Mouse (Mus musculus) neural tube, embryonic 13.5 days (tissue): ENCODE data around the gene Klf3. TPM values are rescaled to one million over a fixed set of nuclear protein-coding genes. Genes with fewer than 3 reads are reported as not detected.

Experiments used
- ATAC-seq: fragments of 200-750 bp; cut with Nextera tagmentation; 2 replicates; pipeline ENCODE4 v1.8.0; 2017; ENCODE audit warnings: low read depth, mild to moderate bottlenecking, moderate TSS enrichment, moderate library complexity
- H3K27ac ChIP-seq: fragments of 300-500 bp; sonication (generic); replicated peaks from 2 replicates; pipeline ENCODE4 v1.5.1; 2015; ENCODE audit warnings: moderate library complexity, mild to moderate bottlenecking, inconsistent platforms
- H3K27me3 ChIP-seq: fragments of 300-500 bp; sonication (generic); 2 replicates; pipeline ENCODE4 v1.6.1; 2015; ENCODE audit warnings: mild to moderate bottlenecking, inconsistent platforms
- H3K36me3 ChIP-seq: fragments of 300-500 bp; sonication (generic); 2 replicates; pipeline ENCODE4 v1.6.1; 2015; ENCODE audit warnings: mild to moderate bottlenecking, inconsistent platforms
- H3K4me1 ChIP-seq: fragments of 300-500 bp; sonication (generic); replicated peaks from 2 replicates; pipeline ENCODE4 v1.6.1; 2015; ENCODE audit warnings: inconsistent platforms
- H3K4me2 ChIP-seq: fragments of 300-500 bp; sonication (generic); 2 replicates; pipeline ENCODE4 v1.6.1; 2015; ENCODE audit warnings: inconsistent platforms, mild to moderate bottlenecking, moderate library complexity
- H3K4me3 ChIP-seq: fragments of 300-500 bp; sonication (generic); 2 replicates; pipeline ENCODE4 v1.5.1; 2015; ENCODE audit warnings: mild to moderate bottlenecking, inconsistent platforms
- H3K9ac ChIP-seq: fragments of 300-500 bp; sonication (generic); 2 replicates; pipeline ENCODE4 v1.6.1; 2015; ENCODE audit warnings: moderate library complexity, mild to moderate bottlenecking, inconsistent platforms
- H3K9me3 ChIP-seq: fragments of 300-500 bp; sonication (generic); 2 replicates; pipeline ENCODE4 v1.6.1; 2016; ENCODE audit warnings: inconsistent platforms
- WGBS: fragments of 180-500 bp; shearing (Covaris S2); methylation state at CpG from one replicate; pipeline ENCODE4 v1.1.7; 2015; 5-methylcytosine and 5-hydroxymethylcytosine counted together
- polyA plus RNA-seq: library from polyadenylated mRNA; unstranded; fragments of >200 nt; fragmentation: Nextera tagmentation; extraction: Ambion mirVana; gene quantifications from 2 replicates; pipeline ENCODE4 v1.2.1, GENCODE M21; 2015

Gene Klf3
- polyA plus RNA-seq, 1 experiment from 2014 or later = 23.8 TPM

- no peaks in the 10 kb centered on the region for H3K9me3 ChIP-seq
- peaks cover 46% of the 10 kb centered on the region for H3K36me3 ChIP-seq
- no peak overlapping the region for H3K4me3 ChIP-seq
- H3K27me3 ChIP-seq = no peaks in the 10 kb centered on the region
- 95% methylated on average over 11 of the region's 11 CpGs for WGBS
- ATAC-seq = no peak
- no peaks in the 10 kb centered on the region for H3K4me1 ChIP-seq
- no peak overlapping the region for H3K27ac ChIP-seq
- no peak overlapping the region for H3K9ac ChIP-seq
- H3K4me2 ChIP-seq = no peak overlapping the region
Measured at GRCm38 (mm10) chr5:64823431-64823830, 20.2 kb downstream of the Klf3 start.

- no peaks in the 10 kb centered on the region for H3K9me3 ChIP-seq
- H3K4me3 ChIP-seq = no peak overlapping the region
- peaks cover 55% of the 10 kb centered on the region for H3K36me3 ChIP-seq
- H3K4me1 ChIP-seq = no peaks in the 10 kb centered on the region
- H3K4me2 ChIP-seq = no peak overlapping the region
- no peaks in the 10 kb centered on the region for H3K27me3 ChIP-seq
- H3K9ac ChIP-seq = no peak overlapping the region
- 92% methylated on average over 3 of the region's 3 CpGs for WGBS
- ATAC-seq = no peak
- no peak overlapping the region for H3K27ac ChIP-seq
Measured at GRCm38 (mm10) chr5:64824765-64825164, 21.6 kb downstream of the Klf3 start.

DNA sequence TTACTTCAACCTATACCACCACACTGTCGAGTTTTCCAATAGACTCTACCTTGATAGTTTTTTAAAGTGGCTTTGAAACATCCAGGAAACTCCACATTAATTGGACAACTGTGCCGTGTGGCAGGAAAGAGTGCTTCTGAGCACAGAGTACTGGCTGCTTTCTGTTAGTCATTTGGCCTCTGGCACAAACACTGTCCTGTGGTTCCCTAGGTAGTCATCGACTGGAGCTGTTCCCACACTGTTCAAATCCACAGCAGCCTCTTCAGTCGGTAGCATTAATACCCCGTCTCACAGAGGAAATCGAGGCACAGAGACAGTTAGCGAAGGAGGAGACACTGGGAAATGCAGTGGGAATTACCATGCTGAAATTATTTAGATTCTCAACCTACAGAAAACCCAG is 22.3 kb downstream of the Klf3 start:
- no peaks in the 10 kb centered on the region for H3K4me1 ChIP-seq
- WGBS = 90% methylated on average over 7 of the region's 7 CpGs
- H3K4me3 ChIP-seq = no peak overlapping the region
- H3K27me3 ChIP-seq = no peaks in the 10 kb centered on the region
- no peak for ATAC-seq
- no peak overlapping the region for H3K27ac ChIP-seq
- H3K4me2 ChIP-seq = no peak overlapping the region
- H3K36me3 ChIP-seq = peaks cover 58% of the 10 kb centered on the region
- H3K9me3 ChIP-seq = no peaks in the 10 kb centered on the region
- H3K9ac ChIP-seq = no peak overlapping the region

- no peak for ATAC-seq
- peaks cover 55% of the 10 kb centered on the region for H3K36me3 ChIP-seq
Measured at GRCm38 (mm10) chr5:64827151-64827550, 24.0 kb downstream of the Klf3 start.

DNA sequence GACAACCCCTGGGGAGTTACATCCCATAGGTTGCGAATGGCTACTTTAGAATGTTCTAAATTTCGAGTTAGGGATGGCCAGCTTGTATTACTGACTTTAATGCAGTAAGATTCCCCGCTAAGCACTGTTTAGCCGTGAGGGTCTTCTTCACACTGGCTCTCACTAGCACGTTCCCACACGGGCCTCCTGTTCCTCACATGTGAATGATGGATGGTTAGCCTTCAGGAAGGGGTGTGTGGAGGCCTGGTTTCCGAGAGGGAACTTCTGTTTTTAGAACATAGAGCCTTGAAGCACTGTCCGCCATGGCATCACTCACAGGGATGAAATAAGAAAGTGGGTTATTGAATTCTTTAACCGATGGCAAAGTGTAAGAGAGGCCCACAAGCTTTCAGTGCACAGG is 25.1 kb downstream of the Klf3 start:
- Histone ChIP-seq H3K4me3 (no peak overlapping the region), H3K27ac (no peak overlapping the region), H3K4me1 (no peaks in the 10 kb centered on the region), H3K4me2 (no peak overlapping the region), H3K9me3 (no peaks in the 10 kb centered on the region), H3K27me3 (no peaks in the 10 kb centered on the region), H3K36me3 (peaks cover 43% of the 10 kb centered on the region), H3K9ac (no peak overlapping the region)
- ATAC-seq = no peak
- WGBS = 89% methylated on average over 9 of the region's 9 CpGs

More at GRCm38 (mm10) chr5:64827151-64827550, 24.0 kb downstream of the Klf3 start:
- Histone ChIP-seq H3K27me3 (no peaks in the 10 kb centered on the region), H3K4me1 (no peaks in the 10 kb centered on the region), H3K4me3 (no peak overlapping the region), H3K27ac (no peak overlapping the region), H3K4me2 (no peak overlapping the region), H3K9ac (no peak overlapping the region), H3K9me3 (no peaks in the 10 kb centered on the region)
- WGBS = 95% methylated on average over 12 of the region's 12 CpGs

- Histone ChIP-seq H3K27me3 (no peaks in the 10 kb centered on the region), H3K9ac (no peak overlapping the region), H3K27ac (no peak overlapping the region), H3K36me3 (peaks cover 32% of the 10 kb centered on the region), H3K9me3 (no peaks in the 10 kb centered on the region), H3K4me1 (no peaks in the 10 kb centered on the region), H3K4me2 (no peak overlapping the region), H3K4me3 (no peak overlapping the region)
- ATAC-seq = no peak
- WGBS = 96% methylated on average over 10 of the region's 10 CpGs
Measured at GRCm38 (mm10) chr5:64829606-64830005, 26.4 kb downstream of the Klf3 start.

- Histone ChIP-seq H3K4me2 (no peak overlapping the region), H3K4me3 (no peak overlapping the region), H3K4me1 (no peaks in the 10 kb centered on the region), H3K27ac (no peak overlapping the region), H3K27me3 (no peaks in the 10 kb centered on the region), H3K36me3 (peaks cover 32% of the 10 kb centered on the region), H3K9ac (no peak overlapping the region), H3K9me3 (no peaks in the 10 kb centered on the region)
- 85% methylated on average over 3 of the region's 3 CpGs for WGBS
- ATAC-seq = no peak
Measured at GRCm38 (mm10) chr5:64830773-64831172, 27.6 kb downstream of the Klf3 start.

GRCm38 (mm10) chr5:64833410-64833809 is 30.2 kb downstream of the Klf3 start:
- ATAC-seq = no peak
- H3K4me1 ChIP-seq = no peaks in the 10 kb centered on the region
- H3K27me3 ChIP-seq = no peaks in the 10 kb centered on the region
- H3K9ac ChIP-seq = no peak overlapping the region
- no peaks in the 10 kb centered on the region for H3K9me3 ChIP-seq
- H3K36me3 ChIP-seq = peaks cover 17% of the 10 kb centered on the region
- no peak overlapping the region for H3K4me3 ChIP-seq
- H3K27ac ChIP-seq = no peak overlapping the region
- no peak overlapping the region for H3K4me2 ChIP-seq

DNA sequence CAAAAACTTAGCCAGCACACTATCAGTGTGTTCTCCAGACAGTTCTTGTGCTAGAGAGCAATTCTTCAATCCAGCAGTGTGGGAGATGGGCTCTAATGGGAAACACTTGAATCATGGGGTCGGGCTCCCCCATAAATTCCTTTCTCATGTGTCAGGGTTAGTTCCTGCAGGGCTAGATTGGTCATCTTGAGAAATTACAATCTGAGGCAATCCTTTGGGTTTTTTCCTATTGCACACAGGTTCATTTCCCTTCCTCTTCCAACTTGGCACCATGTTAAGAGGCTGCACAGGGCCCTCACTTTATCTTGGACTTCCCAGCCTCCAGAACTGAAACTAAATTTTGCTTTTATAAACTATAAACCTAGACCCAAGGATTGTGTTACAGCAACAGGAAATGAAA is 31.0 kb downstream of the Klf3 start:
- Histone ChIP-seq H3K4me2 (no peak overlapping the region), H3K9me3 (no peaks in the 10 kb centered on the region), H3K27me3 (no peaks in the 10 kb centered on the region), H3K4me1 (no peaks in the 10 kb centered on the region), H3K27ac (no peak overlapping the region), H3K9ac (no peak overlapping the region), H3K4me3 (no peak overlapping the region), H3K36me3 (peaks cover 9% of the 10 kb centered on the region)
- WGBS = 72% methylated on average over 1 of the region's 1 CpGs
- ATAC-seq = no peak

DNA sequence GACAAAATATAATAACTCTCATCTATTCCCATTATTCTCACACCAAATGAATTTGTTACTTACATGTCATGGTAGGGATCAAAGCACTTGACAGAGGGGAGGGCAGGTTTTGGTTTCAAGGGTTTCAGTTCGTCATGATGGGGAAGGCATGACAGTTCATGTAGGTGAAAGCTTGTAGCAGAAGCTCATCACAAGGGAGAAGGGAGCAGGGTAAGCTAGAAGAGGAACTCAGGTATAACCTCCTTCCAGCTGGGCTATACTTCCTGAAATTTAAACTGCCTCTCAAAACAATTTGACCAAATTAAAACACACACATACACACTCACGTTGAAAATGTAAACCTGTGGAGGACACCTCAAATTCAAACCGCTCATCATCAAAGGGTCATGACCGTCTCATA is 32.1 kb downstream of the Klf3 start:
- Histone ChIP-seq H3K9me3 (no peaks in the 10 kb centered on the region), H3K4me2 (no peak overlapping the region), H3K27ac (no peak overlapping the region), H3K27me3 (no peaks in the 10 kb centered on the region), H3K9ac (no peak overlapping the region), H3K4me3 (no peak overlapping the region), H3K4me1 (no peaks in the 10 kb centered on the region), H3K36me3 (no peaks in the 10 kb centered on the region)
- ATAC-seq = no peak
- 90% methylated on average over 4 of the region's 4 CpGs for WGBS

DNA sequence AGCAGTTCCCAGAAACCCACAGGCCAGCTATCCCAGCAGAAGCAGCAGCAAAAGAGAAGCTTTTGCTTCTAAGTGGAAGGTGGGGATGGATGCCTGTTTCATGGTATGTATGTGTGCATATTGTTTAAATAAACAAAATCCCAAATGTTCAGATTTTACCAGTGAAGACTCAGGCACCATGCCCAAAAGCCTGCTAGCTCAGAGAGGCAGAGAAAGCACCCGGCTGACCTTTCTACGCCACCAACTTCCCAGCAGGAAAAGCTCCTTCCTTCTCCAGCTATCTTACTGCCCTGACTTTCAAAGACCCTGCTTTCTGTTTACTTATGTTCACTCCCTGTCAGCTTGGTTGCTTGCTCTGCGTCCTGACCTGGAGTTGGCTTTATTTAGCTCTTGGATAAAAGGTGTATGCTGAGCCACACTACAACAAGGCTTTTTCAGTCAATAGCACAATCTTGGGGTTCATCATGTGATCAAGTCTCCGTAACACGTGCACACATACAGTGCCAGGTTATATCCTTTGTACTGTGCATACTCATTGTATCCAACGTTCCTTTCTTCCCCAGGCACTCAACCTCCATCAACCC is 35.9 kb downstream of the Klf3 start:
- no peaks in the 10 kb centered on the region for H3K4me1 ChIP-seq
- no peaks in the 10 kb centered on the region for H3K36me3 ChIP-seq
- no peaks in the 10 kb centered on the region for H3K27me3 ChIP-seq
- no peak overlapping the region for H3K27ac ChIP-seq
- WGBS = 87% methylated on average over 6 of the region's 6 CpGs
- H3K4me3 ChIP-seq = no peak overlapping the region
- H3K9ac ChIP-seq = no peak overlapping the region
- ATAC-seq = no peak
- H3K4me2 ChIP-seq = no peak overlapping the region
- peaks cover 7% of the 10 kb centered on the region for H3K9me3 ChIP-seq

DNA sequence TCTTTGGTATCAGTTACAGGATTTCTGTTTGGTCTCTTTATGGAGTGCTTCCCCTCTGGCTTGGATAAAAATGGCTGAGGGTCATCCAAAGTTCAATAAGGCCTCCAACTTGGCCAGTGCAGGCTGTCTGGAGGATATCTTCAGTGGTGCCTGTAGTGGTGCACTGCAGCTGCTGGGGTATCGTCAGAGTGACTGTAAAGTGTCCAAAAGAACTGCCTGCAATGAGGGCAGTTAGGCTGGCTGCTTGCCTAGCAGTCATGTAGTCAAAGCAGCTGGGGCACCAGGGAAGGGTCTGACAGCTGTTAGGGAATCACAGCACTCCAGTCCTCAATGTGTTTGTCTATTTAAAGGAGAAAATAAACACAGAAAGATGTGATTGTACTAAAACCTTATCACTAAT is 36.9 kb downstream of the Klf3 start:
- ATAC-seq = peak; percentile 23; the same call in 1 of the 2 replicates
- Histone ChIP-seq H3K4me1 (no peaks in the 10 kb centered on the region), H3K4me2 (no peak overlapping the region), H3K9ac (no peak overlapping the region), H3K27me3 (no peaks in the 10 kb centered on the region), H3K9me3 (peaks cover 11% of the 10 kb centered on the region), H3K36me3 (no peaks in the 10 kb centered on the region), H3K27ac (no peak overlapping the region), H3K4me3 (no peak overlapping the region)
- 25% methylated on average over 1 of the region's 1 CpGs for WGBS

GRCm38 (mm10) chr5:64844622-64845021 is 41.4 kb downstream of the Klf3 start:
- 91% methylated on average over 3 of the region's 3 CpGs for WGBS
- no peaks in the 10 kb centered on the region for H3K36me3 ChIP-seq
- no peaks in the 10 kb centered on the region for H3K27me3 ChIP-seq
- H3K4me2 ChIP-seq = no peak overlapping the region
- peaks cover 11% of the 10 kb centered on the region for H3K9me3 ChIP-seq
- ATAC-seq = no peak
- H3K4me3 ChIP-seq = no peak overlapping the region
- no peaks in the 10 kb centered on the region for H3K4me1 ChIP-seq
- H3K9ac ChIP-seq = no peak overlapping the region
- no peak overlapping the region for H3K27ac ChIP-seq
